Mouse (Mus musculus) limb, embryonic 11.5 days (tissue): Measurements from ENCODE around the gene Dbh. TPM values are rescaled to one million over a fixed set of nuclear protein-coding genes. Genes with fewer than 3 reads are reported as not detected.

Experiments used
- ATAC-seq: fragments of 200-750 bp; cut with Nextera tagmentation; 2 replicates; pipeline ENCODE4 v1.8.0; 2017; ENCODE audit warnings: low read depth; ENCODE audit not compliant: insufficient number of reproducible peaks, low FRiP score, low TSS enrichment
- DNase-seq: peaks from one replicate; pipeline ENCODE4 v3.0.0-alpha.2; 2015; ENCODE audit warnings: low spot score
- H3K27ac ChIP-seq: fragments of 300-500 bp; sonication (generic); replicated peaks from 2 replicates; pipeline ENCODE4 v1.5.1; 2014; ENCODE audit warnings: low read depth, mild to moderate bottlenecking, low read length
- H3K27me3 ChIP-seq: fragments of 300-500 bp; sonication (generic); 2 replicates; pipeline ENCODE4 v1.6.1; 2014; ENCODE audit warnings: mild to moderate bottlenecking, low read length, mixed read lengths; ENCODE audit not compliant: control insufficient read depth, insufficient read depth
- H3K36me3 ChIP-seq: fragments of 300-500 bp; sonication (generic); 2 replicates; pipeline ENCODE4 v1.6.1; 2014; ENCODE audit warnings: mild to moderate bottlenecking, low read length, moderate library complexity, mixed read lengths; ENCODE audit not compliant: control insufficient read depth, insufficient read depth
- H3K4me1 ChIP-seq: fragments of 300-500 bp; sonication (generic); 2 replicates; pipeline ENCODE4 v1.6.1; 2014; ENCODE audit warnings: low read length, mixed read lengths; ENCODE audit not compliant: control insufficient read depth, insufficient read depth
- H3K4me2 ChIP-seq: fragments of 300-500 bp; sonication (generic); 2 replicates; pipeline ENCODE4 v1.6.1; 2014; ENCODE audit warnings: low read depth, mild to moderate bottlenecking, moderate library complexity; ENCODE audit not compliant: severe bottlenecking
- H3K4me3 ChIP-seq: fragments of 300-500 bp; sonication (generic); 2 replicates; pipeline ENCODE4 v1.5.1; 2014; ENCODE audit warnings: low read depth, low read length
- H3K9ac ChIP-seq: fragments of 300-500 bp; sonication (generic); 2 replicates; pipeline ENCODE4 v1.6.1; 2014; ENCODE audit warnings: mild to moderate bottlenecking, low read length
- H3K9me3 ChIP-seq: fragments of 300-500 bp; sonication (generic); 2 replicates; pipeline ENCODE4 v1.6.1; 2016; ENCODE audit warnings: low read length; ENCODE audit not compliant: control insufficient read depth
- WGBS: fragments of 180-500 bp; shearing (Covaris S2); extraction: QIAGEN DNeasy Blood & Tissue Kit; methylation state at CpG from one replicate; pipeline ENCODE4 v1.1.7; 2014; 5-methylcytosine and 5-hydroxymethylcytosine counted together
- polyA plus RNA-seq: library from polyadenylated mRNA; unstranded; fragments of >200 nt; fragmentation: Nextera tagmentation; extraction: Ambion mirVana; gene quantifications from 2 replicates; pipeline ENCODE4 v1.2.1, GENCODE M21; 2014

The Dbh gene
- polyA plus RNA-seq, 1 experiment from 2014 or later = 0.05 TPM

GRCm38 (mm10) chr2:27146840-27147239 lies 18.2 kb upstream of the Dbh start:
- H3K36me3 ChIP-seq = no peaks in the 10 kb centered on the region
- no peak for DNase-seq
- no peak overlapping the region for H3K4me3 ChIP-seq
- H3K4me1 ChIP-seq = peaks cover 5% of the 10 kb centered on the region; the same call in 1 of the 2 replicates
- ATAC-seq = no peak
- no peak overlapping the region for H3K4me2 ChIP-seq
- H3K27me3 ChIP-seq = peaks cover 4% of the 10 kb centered on the region; the same call in 1 of the 2 replicates
- H3K27ac ChIP-seq = no peak overlapping the region
- no peak overlapping the region for H3K9ac ChIP-seq
- 72% methylated on average over 6 of the region's 6 CpGs for WGBS
- no peaks in the 10 kb centered on the region for H3K9me3 ChIP-seq

GRCm38 (mm10) chr2:27149457-27149856 lies 15.6 kb upstream of the Dbh start:
- Histone ChIP-seq H3K27ac (no peak overlapping the region), H3K4me1 (peaks cover 5% of the 10 kb centered on the region; the same call in 1 of the 2 replicates)
- no peak for DNase-seq

DNA sequence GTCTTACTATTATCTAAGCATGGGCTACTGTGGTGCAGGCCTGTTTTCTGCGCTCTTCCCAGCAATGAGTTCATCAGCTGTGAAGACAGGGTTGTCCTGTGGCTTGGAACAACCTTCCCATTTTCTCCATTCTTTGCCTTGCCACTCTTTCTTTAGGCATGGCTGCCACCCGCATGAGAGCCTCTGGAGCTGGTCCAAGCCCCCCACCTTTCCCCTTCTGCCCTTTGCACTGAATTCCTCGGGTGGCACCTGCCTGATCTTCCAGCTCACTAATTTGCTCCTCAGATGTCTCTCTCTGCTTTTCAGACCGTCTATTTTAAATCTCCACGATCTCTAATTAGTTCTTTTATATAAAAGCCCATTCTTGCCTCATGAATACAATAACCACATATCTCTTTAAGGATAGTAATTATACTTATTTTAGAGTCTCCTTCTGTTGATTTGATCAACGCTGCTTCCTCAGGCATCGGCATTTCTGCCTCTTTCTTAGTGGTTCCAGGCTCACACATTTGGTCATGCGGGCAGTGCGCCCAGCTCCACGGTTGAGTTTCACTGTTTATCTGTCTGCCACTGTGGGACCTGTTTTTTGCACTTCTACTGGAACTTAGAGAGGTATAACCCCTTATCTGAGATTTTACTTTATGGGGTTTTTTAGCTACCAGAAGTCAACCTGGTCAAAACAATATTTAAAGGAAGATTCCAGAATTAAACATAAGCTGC lies 10.4 kb upstream of the Dbh start:
- ATAC-seq (no peak), DNase-seq (no peak)
- 84% methylated on average over 10 of the region's 10 CpGs for WGBS
- no peak overlapping the region for H3K4me2 ChIP-seq
- H3K27ac ChIP-seq = no peak overlapping the region
- H3K9me3 ChIP-seq = no peaks in the 10 kb centered on the region
- no peaks in the 10 kb centered on the region for H3K27me3 ChIP-seq
- H3K4me3 ChIP-seq = no peak overlapping the region
- peaks cover 4% of the 10 kb centered on the region for H3K4me1 ChIP-seq
- no peaks in the 10 kb centered on the region for H3K36me3 ChIP-seq
- H3K9ac ChIP-seq = no peak overlapping the region

More at GRCm38 (mm10) chr2:27149457-27149856, 15.6 kb upstream of the Dbh start:
- H3K36me3 ChIP-seq = no peaks in the 10 kb centered on the region
- no peak overlapping the region for H3K4me3 ChIP-seq
- 3% methylated on average over 2 of the region's 2 CpGs for WGBS
- no peak for ATAC-seq
- H3K9me3 ChIP-seq = no peaks in the 10 kb centered on the region
- no peak overlapping the region for H3K9ac ChIP-seq
- no peak overlapping the region for H3K4me2 ChIP-seq
- H3K27me3 ChIP-seq = no peaks in the 10 kb centered on the region

DNA sequence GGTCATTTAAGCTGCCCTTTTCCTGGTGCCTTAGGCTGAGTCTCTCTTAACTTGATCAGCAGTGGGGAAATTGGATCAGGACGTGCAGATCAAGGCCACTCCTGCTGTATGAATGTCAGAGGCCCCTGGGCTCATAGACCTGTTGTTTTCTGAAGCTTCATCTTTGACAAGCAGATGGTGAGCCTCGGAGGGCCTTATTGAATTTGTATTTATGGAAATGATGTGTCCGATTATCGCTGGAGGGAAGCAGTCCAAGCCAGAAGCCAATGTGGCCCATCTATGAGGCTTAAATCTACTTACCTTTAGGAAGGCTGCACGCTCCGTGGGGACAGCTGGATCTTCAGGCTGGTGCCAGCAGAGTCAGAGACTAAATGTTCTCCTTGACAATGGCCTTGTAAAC lies 8.4 kb upstream of the Dbh start:
- H3K4me3 ChIP-seq = no peak overlapping the region
- H3K27ac ChIP-seq = no peak overlapping the region
- no peak overlapping the region for H3K4me2 ChIP-seq
- no peaks in the 10 kb centered on the region for H3K27me3 ChIP-seq
- DNase-seq (no peak), ATAC-seq (no peak)
- H3K9me3 ChIP-seq = no peaks in the 10 kb centered on the region
- H3K4me1 ChIP-seq = peaks cover 12% of the 10 kb centered on the region
- no peaks in the 10 kb centered on the region for H3K36me3 ChIP-seq
- no peak overlapping the region for H3K9ac ChIP-seq
- WGBS = 84% methylated on average over 6 of the region's 6 CpGs

GRCm38 (mm10) chr2:27161526-27161925 lies 3.5 kb upstream of the Dbh start:
- Histone ChIP-seq H3K27me3 (no peaks in the 10 kb centered on the region), H3K4me1 (peaks cover 12% of the 10 kb centered on the region), H3K4me2 (no peak overlapping the region), H3K4me3 (no peak overlapping the region), H3K36me3 (no peaks in the 10 kb centered on the region), H3K9me3 (no peaks in the 10 kb centered on the region), H3K9ac (no peak overlapping the region), H3K27ac (no peak overlapping the region)
- no peak for ATAC-seq
- WGBS = 94% methylated on average over 2 of the region's 2 CpGs
- DNase-seq = no peak

DNA sequence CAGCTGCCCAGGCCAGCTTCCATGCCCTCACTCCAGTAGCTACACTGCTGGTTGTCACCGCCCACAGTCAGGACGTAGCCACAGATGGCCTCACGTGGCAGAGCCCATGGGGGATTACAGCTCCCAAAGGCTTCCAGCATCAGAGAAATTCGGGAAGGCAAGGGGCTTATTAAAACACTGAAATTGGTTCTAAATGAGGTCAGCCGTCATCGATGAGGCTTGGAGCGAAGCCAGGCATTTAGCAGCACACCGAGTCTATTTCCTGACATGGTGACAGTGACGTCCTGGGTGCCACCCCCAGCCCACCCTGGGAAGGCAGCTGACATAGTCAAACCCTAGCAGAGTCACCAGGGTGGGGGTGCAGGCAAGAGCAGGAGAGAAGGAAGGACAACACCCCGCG lies 2.4 kb upstream of the Dbh start:
- H3K27ac ChIP-seq = no peak overlapping the region
- peaks cover 18% of the 10 kb centered on the region for H3K4me1 ChIP-seq
- ATAC-seq = no peak
- no peaks in the 10 kb centered on the region for H3K9me3 ChIP-seq
- H3K27me3 ChIP-seq = no peaks in the 10 kb centered on the region
- no peak overlapping the region for H3K4me2 ChIP-seq
- no peak for DNase-seq
- WGBS = 54% methylated on average over 11 of the region's 11 CpGs
- no peak overlapping the region for H3K4me3 ChIP-seq
- H3K9ac ChIP-seq = no peak overlapping the region
- no peaks in the 10 kb centered on the region for H3K36me3 ChIP-seq

GRCm38 (mm10) chr2:27163851-27164250 lies 1.2 kb upstream of the Dbh start:
- no peak overlapping the region for H3K9ac ChIP-seq

DNA sequence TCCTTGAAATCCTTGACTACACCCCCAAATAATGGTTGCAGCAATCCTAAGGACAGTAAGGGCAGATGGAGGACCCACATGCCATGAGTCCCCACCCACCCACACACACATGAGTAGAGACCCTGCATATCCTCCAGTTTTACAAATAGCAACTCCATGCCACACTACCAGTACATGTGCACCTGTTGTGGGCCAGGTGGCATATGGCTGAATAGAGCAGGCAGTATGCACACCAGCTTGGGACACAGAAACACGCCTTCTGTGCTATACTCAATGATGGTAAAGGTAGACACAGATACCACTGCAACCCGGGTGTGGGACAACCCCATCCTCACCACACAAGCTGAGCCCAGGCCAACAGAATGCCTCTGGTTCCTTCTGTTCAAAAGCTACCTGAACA lies 1.0 kb downstream of the Dbh start:
- H3K27ac ChIP-seq = no peak overlapping the region
- no peak for ATAC-seq
- no peak for DNase-seq
- no peak overlapping the region for H3K4me2 ChIP-seq
- H3K36me3 ChIP-seq = no peaks in the 10 kb centered on the region
- no peak overlapping the region for H3K9ac ChIP-seq
- no peaks in the 10 kb centered on the region for H3K9me3 ChIP-seq
- H3K4me1 ChIP-seq = peaks cover 6% of the 10 kb centered on the region; the same call in 1 of the 2 replicates
- WGBS = 86% methylated on average over 2 of the region's 2 CpGs
- no peaks in the 10 kb centered on the region for H3K27me3 ChIP-seq
- H3K4me3 ChIP-seq = no peak overlapping the region

More at GRCm38 (mm10) chr2:27163851-27164250, 1.2 kb upstream of the Dbh start:
- 80% methylated on average over 5 of the region's 5 CpGs for WGBS
- H3K9me3 ChIP-seq = no peaks in the 10 kb centered on the region
- no peak for DNase-seq
- no peak overlapping the region for H3K4me2 ChIP-seq
- H3K4me1 ChIP-seq = peaks cover 18% of the 10 kb centered on the region
- no peak for ATAC-seq
- no peak overlapping the region for H3K4me3 ChIP-seq
- H3K27me3 ChIP-seq = no peaks in the 10 kb centered on the region
- no peaks in the 10 kb centered on the region for H3K36me3 ChIP-seq
- H3K27ac ChIP-seq = no peak overlapping the region

DNA sequence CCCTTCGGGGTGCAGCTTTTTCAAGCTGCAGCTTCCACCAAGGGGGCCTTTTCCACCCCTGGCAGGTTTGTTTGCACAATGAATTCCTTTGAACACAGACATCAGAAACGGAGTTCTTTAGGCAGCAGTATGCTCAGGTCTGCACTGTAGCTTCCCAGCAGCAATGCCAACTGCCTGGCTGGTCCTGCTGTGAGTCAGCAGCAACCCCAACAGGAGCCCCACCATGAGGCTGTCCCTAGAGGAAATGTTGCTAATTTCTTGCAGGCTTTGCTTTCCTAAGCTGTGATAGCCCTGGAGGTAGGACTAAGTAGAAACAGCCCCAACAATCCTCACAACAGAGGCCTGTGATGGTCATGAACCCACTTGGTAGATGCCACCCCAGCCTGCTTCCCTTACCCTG lies 2.0 kb downstream of the Dbh start:
- no peaks in the 10 kb centered on the region for H3K9me3 ChIP-seq
- ATAC-seq (no peak), DNase-seq (no peak)
- H3K4me3 ChIP-seq = no peak overlapping the region
- 25% methylated on average over 2 of the region's 2 CpGs for WGBS
- no peak overlapping the region for H3K27ac ChIP-seq
- no peaks in the 10 kb centered on the region for H3K27me3 ChIP-seq
- no peaks in the 10 kb centered on the region for H3K36me3 ChIP-seq
- H3K4me1 ChIP-seq = peaks cover 6% of the 10 kb centered on the region; the same call in 1 of the 2 replicates
- no peak overlapping the region for H3K4me2 ChIP-seq
- no peak overlapping the region for H3K9ac ChIP-seq
